Mouse (Mus musculus): ENCODE measurements around the gene Abcc10.

GRCm38 (mm10) chr17:46328723-46329122, 571 bp upstream of the Abcc10 start:
- no peak for TF ChIP-seq FLI1 (IDR thresholded peaks at IDR 0.05; ENCODE audit: low read length)
- TF ChIP-seq GATA1 (IDR thresholded peaks at IDR 0.05; ENCODE audit: borderline replicate concordance, low read length), result no peak

Data from megakaryocyte, embryonic 14.5 days (primary cell).